Mouse (Mus musculus): Measurements from ENCODE around the gene Map2k7. TPM values are rescaled to one million over a fixed set of nuclear protein-coding genes. Genes with fewer than 3 reads are reported as not detected.

The Map2k7 gene
- polyA plus RNA-seq (2017; shearing (Covaris generic)) = 72.7 TPM

DNA sequence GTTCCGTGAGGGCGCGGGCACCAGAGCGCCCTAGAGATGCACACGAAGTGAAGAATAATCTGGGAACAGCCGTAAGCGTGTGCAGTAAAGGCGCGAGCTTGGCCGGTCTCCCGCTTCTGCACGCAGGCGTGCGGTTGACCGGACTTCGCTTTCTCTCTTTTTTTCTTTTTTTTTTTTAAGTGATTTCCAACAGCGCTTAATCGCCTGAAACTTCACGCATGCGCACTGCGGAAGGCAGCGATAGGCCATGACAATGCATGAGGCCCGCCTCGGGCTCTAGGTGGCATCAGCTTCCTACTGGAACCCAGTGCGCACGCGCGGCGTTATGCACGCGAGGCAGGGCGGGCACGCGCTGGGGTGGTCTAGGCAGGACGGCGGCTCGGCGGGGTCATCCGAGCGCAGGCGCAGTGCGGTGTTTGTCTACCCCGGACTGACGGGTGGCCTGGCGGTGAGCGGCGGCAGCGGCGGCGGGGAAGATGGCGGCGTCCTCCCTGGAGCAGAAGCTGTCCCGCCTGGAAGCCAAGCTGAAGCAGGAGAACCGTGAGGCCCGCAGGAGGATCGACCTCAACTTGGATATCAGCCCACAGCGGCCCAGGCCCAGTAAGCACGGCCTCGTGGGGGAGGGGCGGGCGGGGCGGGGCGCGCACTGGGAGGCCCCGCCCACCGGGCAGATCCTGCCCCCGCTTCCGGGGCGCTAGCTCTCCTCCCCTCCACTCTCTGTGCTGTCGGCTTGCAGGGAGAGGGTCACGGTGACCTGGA lies at the start of gene Map2k7, which contains the start of gene Gm49320:
Gene Map2k7 (plus strand): TSS at position 307 of the 759 bp plus-strand sequence.
Gene Gm49320 (plus strand): TSS at position 432 of the 759 bp plus-strand sequence.

DNA sequence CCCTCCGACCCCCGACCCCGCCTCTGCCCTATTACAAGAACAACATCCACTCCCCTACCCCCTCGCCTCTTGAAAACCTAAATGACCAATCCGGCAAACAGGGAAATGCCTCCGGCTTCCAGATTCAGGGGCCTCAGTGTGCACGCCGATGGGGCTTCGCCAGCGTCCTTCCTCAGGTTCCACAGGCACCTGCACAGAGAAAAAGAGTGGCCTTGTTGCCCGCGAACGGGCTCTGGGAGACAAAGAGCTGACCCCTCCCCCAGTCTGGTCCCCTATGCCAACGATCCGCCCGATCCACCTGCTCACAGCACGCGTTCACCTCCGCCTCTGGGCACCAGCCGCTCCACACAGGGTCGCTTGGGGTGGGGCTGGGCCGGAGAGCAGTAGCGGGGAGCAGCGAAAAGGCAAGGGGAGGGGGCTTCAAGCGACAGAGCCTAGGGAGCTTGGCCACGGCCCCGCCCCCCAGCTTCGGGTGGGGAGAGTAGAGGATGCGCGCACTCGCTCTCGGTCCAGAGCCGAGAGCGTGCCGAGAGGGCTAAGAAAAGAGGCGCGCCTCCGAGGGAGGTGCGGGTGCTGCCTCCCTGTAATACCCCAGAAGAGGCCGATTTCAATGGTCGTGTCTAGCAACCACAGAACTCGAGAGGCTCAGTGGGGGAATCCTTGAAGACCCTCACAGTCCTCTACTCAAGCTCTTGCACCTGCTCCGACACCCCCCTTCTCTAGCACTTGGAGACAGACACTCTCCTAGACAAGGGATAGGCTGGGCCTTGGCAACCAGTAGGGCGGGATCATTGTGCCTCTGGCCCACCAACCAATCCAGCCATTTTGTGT lies 21.5 kb upstream of the Map2k7 start, which contains the start of gene Prr36:
Gene Prr36 (minus strand): TSS at position 669 of the 831 bp plus-strand sequence.

GRCm38 (mm10) chr8:4226739-4227347 lies 11.7 kb upstream of the Map2k7 start, which contains the start of gene Lrrc8e:
TSS of gene Lrrc8e (plus strand) at chr8:4226827.

DNA sequence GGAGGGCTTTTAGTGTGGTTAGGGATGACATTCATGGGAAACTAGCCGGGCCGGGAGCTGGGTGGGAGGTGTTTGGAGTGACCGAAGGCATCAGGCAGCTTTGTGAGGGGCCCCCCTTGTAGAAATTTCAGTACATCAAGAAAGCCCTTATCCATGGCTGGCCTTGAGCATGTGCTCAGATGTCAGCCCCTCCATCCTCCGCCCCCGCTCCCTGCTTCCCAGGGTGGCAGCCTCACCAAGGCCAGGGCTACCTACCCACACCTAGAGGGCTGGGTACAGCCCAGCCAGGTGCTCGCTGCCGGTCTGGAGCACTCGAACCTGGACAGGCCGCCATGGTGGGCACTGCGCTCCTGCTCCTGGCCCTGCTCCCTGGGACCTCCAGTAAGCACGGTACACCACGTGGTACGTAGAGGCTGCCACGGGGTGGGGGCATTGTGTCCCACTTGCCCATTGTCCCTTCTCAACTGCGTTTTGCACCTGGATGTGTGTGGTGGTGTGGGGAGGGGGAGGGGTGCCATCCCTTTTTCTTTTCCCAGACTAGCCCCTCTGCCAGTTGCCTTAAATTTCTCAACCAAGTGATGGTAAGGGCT lies 9.5 kb downstream of the Map2k7 start, which contains the start of gene Tgfbr3l:
Gene Tgfbr3l (plus strand): TSS at position 264 of the 590 bp plus-strand sequence.

GRCm38 (mm10) chr8:4252934-4253841 lies 14.6 kb downstream of the Map2k7 start, which contains the start of gene Snapc2:
TSS of gene Snapc2 (plus strand) at chr8:4253080.

GRCm38 (mm10) chr8:4259125-4259804 lies 20.7 kb downstream of the Map2k7 start, which contains the start of gene Ctxn1:
TSS of gene Ctxn1 (minus strand) at chr8:4259274.

DNA sequence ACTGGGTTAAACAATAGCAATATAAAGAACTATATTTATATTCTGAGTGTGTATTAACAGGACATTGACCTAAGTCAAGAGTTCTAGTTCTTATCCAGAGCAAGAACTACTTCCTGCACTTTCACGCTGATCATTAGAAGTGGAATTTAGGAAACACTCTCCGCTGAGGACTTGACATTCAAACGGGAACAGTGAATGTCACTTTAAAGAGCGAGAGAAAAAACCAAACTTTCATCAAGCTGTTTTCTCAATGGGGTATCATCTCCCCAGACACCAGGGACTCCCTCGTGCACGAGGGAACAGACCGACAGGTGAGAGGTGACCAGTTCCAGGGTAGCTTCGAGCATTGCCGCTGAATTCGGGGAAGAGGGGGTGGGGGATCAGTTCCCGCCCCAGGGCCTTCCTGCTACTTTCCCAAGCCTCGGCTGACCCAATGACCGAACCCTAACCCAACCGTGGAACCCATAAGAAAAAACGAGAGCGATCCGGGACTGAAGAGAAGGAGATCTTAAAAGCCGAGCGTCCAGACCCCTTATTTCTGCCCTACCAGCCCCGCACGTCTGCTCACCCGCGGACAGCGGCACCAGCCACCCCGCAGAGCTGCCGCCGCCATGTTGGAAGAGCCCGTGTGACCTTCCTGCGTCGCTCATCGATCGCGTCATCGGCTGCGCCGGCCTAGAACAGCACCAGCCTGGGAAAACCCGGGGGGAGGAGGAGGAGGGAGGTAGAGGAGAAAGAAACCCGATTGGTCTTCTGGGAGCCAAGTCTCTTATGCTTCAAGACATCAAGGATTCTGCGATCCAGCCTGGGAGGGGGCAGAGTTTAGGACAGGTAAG lies 37.0 kb downstream of the Map2k7 start, which contains the start of gene Timm44:
Gene Timm44 (minus strand): TSS at position 639 of the 836 bp plus-strand sequence.

Other genes with a start within 250 kb of the Map2k7 start
- gene Cd209f, start 132.9 kb upstream of the Map2k7 start, polyA plus RNA-seq (2017; shearing (Covaris generic)) = not detected
- gene Cd209g, start 104.6 kb upstream of the Map2k7 start, polyA plus RNA-seq (2017; shearing (Covaris generic)) = 0.05 TPM
- gene Evi5l, start 72.2 kb upstream of the Map2k7 start, polyA plus RNA-seq (2017; shearing (Covaris generic)) = 18.2 TPM
- 0.10 TPM for gene Prr36, start 21.3 kb upstream of the Map2k7 start, polyA plus RNA-seq (2017; shearing (Covaris generic))
- gene Lrrc8e, start 11.9 kb upstream of the Map2k7 start, polyA plus RNA-seq (2017; shearing (Covaris generic)) = 0.16 TPM
- 0.96 TPM for gene Gm49320, start 125 bp downstream of the Map2k7 start, polyA plus RNA-seq (2017; shearing (Covaris generic))
- 14.3 TPM for gene Tgfbr3l, start 9.5 kb downstream of the Map2k7 start, polyA plus RNA-seq (2017; shearing (Covaris generic))
- 33.5 TPM for gene Snapc2, start 14.3 kb downstream of the Map2k7 start, polyA plus RNA-seq (2017; shearing (Covaris generic))
- gene Ctxn1, start 20.5 kb downstream of the Map2k7 start, polyA plus RNA-seq (2017; shearing (Covaris generic)) = 0.44 TPM
- gene Timm44, start 37.2 kb downstream of the Map2k7 start, polyA plus RNA-seq (2017; shearing (Covaris generic)) = 60.4 TPM
- 17.5 TPM for gene Ccl25, start 86.5 kb downstream of the Map2k7 start, polyA plus RNA-seq (2017; shearing (Covaris generic))
- 205 TPM for gene Elavl1, start 86.7 kb downstream of the Map2k7 start, polyA plus RNA-seq (2017; shearing (Covaris generic))